Mouse (Mus musculus) mesoderm, embryonic 11.5 days (tissue): ENCODE data around the gene Ugt1a5.
A peak's percentile ranks its signal among the peaks of the same experiment; 100 is the strongest.
"Not testable (repeated sequence)": the region's sequence is repeated elsewhere in the genome, so short reads cannot be mapped to it uniquely, and the experiment has no call there.

Experiments
- DNase-seq: peaks from one replicate; pipeline ENCODE4 v3.0.0-alpha.2; 2012; ENCODE audit warnings: low read depth, low spot score

Ugt1a5 gene

GRCm38 (mm10) chr1:88195687-88196086, 29.9 kb downstream of the Ugt1a5 start:
- no peak for DNase-seq

GRCm38 (mm10) chr1:88197443-88197842, 31.6 kb downstream of the Ugt1a5 start:
- DNase-seq = no peak

- no peak for DNase-seq
Measured at GRCm38 (mm10) chr1:88199996-88200395, 34.2 kb downstream of the Ugt1a5 start.

DNA sequence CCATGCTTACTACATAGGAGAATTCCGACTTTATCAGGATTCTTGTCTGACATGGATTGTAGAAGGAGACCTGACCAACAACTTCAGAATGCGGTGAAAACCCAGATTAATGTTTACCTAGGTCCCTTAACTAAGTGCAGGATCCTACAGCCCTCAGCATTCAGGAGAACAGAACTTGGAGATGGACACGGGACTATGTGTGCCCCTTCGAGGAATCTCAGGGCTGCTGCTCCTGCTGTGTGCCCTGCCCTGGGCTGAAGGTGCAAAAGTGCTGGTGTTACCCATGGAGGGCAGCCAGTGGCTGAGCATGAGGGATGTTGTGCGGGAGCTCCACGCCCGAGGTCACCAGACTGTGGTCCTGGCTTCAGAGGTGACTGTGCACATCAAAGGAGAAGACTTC, 34.6 kb downstream of the Ugt1a5 start, which contains the start of gene Ugt1a2:
TSS of gene Ugt1a2 (plus strand) at position 146 of the 400 bp plus-strand sequence.
- no peak for DNase-seq

GRCm38 (mm10) chr1:88205294-88205922, 39.6 kb downstream of the Ugt1a5 start, which contains the start of gene Dnajb3:
Gene Dnajb3 (minus strand): TSS chr1:88205782.
- DNase-seq = peak; percentile 89

DNA sequence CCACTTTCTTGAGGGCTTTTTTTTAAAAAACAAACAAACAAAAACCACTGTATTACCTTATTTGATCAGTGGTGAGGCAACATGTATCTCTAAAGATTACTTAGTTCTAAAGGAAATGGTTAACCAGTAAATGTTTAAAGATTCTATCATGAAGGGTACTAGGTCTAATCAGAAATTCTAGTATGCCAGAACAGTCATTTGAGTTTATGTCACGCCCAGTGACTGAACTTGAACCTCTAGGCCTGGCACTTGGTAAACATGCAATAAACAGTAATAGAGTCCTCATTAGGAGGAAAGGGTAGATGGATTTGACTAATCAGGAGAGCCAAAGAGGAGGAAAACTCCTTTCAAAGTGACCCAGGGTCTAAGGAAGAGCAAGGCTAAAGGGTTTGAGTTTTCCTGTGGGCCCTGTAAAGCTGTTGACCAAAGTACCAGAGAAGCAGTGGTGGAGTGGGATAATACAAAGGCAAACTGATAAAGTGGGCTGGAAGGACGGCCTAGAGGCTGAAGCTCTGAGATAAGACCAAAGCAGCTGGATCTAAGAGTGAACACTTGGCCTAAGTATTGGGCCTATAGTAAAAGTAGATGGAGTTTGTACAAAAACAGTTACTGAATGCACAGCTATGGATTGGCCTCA, 41.1 kb downstream of the Ugt1a5 start:
- DNase-seq = no peak

DNA sequence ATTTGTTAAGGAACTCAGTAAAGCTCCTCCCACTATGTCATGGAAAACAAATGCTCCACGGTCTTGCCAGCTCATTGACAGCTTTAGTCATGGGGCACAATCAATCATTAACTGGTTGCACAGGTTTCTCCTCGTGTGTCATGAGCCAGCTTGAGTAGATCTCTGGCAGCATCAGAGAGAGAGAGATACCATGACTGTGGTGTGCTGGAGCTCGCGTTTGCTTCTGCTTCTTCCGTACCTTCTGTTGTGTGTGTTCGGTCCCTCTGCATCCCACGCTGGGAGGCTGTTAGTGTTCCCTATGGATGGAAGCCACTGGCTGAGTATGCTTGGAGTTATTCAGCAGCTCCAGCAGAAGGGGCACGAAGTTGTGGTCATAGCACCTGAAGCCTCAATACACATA, 46.0 kb downstream of the Ugt1a5 start, which contains the start of gene Ugt1a1:
TSS of gene Ugt1a1 (plus strand) at position 148 of the 400 bp plus-strand sequence.
- DNase-seq = no peak

DNA sequence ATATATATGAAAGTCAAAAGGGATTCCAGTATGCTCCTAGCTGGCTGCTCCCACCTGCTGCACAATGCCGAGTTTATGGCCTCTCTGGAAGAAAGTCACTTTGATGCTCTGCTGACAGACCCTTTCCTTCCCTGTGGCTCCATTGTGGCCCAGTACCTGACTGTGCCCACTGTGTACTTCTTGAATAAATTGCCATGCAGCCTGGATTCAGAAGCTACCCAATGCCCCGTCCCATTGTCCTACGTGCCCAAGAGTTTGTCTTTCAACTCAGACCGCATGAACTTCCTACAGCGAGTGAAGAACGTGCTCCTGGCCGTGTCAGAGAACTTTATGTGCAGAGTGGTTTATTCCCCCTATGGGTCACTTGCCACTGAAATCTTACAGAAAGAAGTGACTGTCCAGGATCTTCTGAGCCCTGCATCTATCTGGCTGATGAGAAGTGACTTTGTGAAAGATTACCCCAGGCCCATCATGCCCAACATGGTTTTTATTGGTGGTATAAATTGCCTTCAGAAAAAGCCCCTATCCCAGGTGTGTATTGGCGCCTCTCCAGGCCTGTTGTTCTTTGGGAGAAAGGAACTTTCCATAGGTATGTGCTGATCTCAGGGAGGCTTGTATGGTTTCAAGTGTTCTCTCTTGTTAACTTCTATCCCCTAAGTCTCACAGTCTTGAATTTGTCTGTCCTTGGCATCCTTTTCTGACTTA, 46.7 kb downstream of the Ugt1a5 start:
- no peak for DNase-seq

DNA sequence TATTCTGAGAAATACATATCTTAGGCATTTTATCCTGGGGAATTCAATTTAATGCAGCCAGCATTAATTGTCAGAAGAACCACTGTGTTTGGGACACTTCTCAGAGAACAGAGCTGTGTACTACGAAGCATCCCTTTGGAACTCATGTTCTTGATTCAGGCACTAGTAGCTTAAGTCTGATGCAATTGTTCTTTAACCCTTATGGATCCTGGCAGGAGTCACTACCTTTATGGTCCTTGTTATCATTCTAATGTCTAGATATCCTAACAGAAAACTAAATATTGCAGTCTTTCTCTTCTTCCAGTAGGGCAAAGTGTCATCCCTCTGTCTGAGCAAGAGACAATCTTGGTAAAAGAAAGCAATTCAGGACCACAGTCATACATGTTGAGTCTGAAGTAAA, 47.2 kb downstream of the Ugt1a5 start:
- DNase-seq = no peak

DNA sequence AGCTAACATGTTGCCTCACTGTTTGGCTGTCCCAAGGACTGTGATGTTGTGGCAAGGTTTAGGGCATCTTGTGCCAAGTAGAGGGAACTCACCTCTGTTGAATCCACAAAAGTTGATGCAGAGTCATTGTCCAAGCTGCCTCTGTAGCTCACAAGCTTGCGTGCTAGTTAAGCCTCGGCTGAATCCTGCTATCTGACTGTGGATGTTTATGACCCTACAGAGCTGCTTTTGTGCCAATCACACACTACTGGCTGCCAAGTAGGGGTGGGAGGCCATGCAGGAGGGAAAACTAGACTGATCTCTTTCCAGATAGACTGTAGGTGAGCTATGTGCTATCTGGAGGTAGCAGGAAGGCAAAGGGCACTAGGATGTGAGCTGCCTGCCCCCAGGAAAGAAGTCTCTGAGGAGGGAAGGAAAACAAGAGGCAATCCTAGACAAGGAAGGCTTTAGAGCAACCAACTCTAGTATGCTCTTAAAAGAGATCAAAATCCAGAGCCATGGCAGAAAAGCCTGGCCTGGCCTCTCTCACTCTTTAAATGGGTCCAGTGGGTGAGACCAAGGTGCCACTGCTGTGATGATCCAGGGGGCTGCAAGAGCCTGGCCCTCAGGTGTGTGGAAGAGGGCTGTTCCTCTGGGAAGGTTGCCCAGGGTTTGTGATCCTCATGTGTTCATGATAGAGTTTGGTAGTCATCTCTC, 48.1 kb downstream of the Ugt1a5 start:
- no peak for DNase-seq

GRCm38 (mm10) chr1:88214462-88214952, 48.7 kb downstream of the Ugt1a5 start:
- no peak for DNase-seq

GRCm38 (mm10) chr1:88215466-88216380, 49.9 kb downstream of the Ugt1a5 start:
- DNase-seq = no peak

DNA sequence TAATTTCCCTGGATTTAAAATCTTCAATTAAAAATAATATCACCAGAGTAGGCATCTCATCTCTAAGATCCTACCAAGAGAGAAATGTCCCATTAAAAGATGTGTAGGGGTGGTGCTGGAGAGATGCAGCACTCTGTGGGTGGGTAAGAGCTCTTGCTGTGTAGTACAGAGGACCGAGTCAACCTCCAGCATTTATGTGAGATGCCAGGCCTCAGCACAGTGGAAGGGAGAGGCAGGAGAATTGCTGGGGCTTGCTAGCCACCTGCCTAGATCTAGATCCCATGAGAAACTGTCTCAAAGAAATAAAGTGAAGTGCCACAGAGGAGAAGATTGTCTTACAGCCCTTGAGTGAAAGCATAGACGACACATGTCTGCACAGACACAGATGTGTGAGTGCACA, 50.7 kb downstream of the Ugt1a5 start:
- no peak for DNase-seq

GRCm38 (mm10) chr1:88217144-88217543, 51.3 kb downstream of the Ugt1a5 start:
- DNase-seq = no peak

DNA sequence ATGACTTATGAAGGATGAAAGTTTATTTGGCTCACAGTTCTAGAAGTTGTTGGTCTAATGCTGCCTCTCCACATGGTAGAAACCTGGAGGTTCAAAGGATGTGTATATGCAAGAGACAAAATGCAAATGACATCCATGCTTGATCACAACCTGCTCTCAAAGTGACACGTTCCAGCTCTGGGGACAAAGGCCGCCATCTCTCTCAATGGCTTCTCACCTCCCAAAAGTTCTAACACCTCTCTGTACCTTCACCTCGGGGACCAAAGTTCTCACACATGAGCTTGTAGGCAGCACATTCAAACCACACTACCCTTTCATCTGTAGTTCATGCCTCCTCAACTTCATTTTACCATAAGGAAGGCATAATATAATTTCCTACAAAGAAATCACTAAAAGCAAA, 51.8 kb downstream of the Ugt1a5 start:
- DNase-seq = no peak

DNA sequence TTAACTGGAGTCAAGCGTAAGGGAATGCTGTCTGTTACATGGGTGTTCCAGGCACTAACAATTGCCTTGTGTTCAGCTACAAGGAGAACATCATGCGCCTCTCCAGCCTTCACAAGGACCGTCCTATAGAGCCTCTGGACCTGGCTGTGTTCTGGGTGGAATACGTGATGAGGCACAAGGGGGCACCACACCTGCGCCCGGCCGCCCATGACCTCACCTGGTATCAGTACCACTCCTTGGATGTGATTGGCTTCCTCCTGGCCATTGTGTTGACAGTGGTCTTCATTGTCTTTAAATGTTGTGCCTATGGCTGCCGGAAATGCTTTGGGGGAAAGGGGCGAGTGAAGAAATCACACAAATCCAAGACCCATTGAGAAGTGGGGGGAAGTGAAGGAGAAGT, 52.2 kb downstream of the Ugt1a5 start:
- no peak for DNase-seq

GRCm38 (mm10) chr1:88218591-88218990, 52.8 kb downstream of the Ugt1a5 start:
- no peak for DNase-seq

DNA sequence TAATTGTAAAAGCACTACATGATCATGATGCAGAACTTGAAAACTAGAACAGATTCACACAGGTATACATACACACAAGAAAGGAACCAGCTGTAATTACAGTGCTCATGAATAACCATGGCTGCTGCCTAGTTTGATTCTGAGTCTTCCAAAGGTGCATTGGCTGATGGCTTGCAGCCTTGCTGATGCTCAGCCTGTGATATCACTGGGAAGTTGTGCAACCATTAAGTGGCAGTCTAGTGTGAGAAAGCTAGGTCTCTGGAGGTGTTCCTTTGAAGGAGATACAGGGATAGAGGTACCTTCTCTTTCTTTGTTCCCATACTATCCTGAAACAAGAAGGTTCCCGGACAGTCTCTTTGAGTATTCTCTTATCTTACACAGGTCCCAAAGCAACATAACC, 53.2 kb downstream of the Ugt1a5 start:
- no peak for DNase-seq

GRCm38 (mm10) chr1:88220336-88220735, 54.5 kb downstream of the Ugt1a5 start:
- DNase-seq = no peak

DNA sequence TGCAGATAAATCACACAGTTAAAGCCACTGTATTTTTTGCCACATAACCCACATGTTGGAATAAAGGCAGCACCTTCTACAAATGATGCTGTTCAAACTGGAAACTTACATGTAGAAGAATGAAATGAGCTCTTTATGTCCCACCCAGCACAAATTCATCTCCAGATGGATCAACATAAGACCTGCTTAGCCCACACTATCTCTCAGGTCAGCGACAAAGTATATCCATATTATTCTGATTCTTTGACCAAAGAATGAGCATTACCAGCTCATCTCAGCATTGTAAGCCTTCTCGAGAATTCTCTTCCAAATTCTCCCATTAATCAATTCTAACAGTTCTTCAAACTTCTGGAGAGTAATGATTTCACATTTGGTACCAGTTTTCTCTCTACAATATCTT, 56.4 kb downstream of the Ugt1a5 start:
- no peak for DNase-seq

GRCm38 (mm10) chr1:88223011-88223515, 57.3 kb downstream of the Ugt1a5 start:
- DNase-seq = not testable (repeated sequence)
